Mouse (Mus musculus) heart, postnatal 0 days (tissue): ENCODE measurements around the gene Jph3.

Experiments used
- CTCF ChIP-seq: IDR thresholded peaks from 2 replicates; pipeline ENCODE4 v1.5.1; 2016; ENCODE audit warnings: antibody characterized with exemption, control low read depth, low read depth
- EP300 ChIP-seq: IDR thresholded peaks from 2 replicates; pipeline ENCODE4 v1.6.1; 2016; ENCODE audit warnings: antibody characterized with exemption, low read depth

DNA sequence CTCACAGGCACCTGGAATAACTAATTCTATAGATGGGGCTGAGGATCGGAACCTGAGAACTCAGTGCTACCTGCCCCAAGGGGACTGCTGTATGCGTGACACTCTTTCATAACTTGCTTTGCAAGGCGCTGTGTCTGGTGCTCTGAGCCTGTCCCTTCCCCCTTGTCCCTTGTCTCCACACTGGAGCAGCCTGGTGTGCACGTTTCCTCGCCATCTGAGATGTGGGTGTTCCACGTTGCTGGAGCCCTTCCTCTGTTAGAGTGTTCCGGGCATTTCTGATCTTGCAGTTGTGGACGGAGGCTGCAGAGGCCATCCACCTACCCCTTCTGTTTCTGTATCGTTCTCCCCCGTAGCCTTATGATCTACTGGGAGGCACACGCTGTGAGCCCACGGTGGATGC, 29.0 kb downstream of the Jph3 start:
- TF ChIP-seq CTCF (no peak), EP300 (no peak)
